Mouse (Mus musculus): ENCODE data around the gene Gm45337. TPM values are rescaled to one million over a fixed set of nuclear protein-coding genes. Genes with fewer than 3 reads are reported as not detected.
"Not testable (repeated sequence)": the region's sequence is repeated elsewhere in the genome, so short reads cannot be mapped to it uniquely, and the experiment has no call there.

Gene Gm45337
- total RNA-seq (2021) = not detected
- long read RNA-seq, experiment 1 = 0 reads
- long read RNA-seq, experiment 2 = 0 reads

DNA sequence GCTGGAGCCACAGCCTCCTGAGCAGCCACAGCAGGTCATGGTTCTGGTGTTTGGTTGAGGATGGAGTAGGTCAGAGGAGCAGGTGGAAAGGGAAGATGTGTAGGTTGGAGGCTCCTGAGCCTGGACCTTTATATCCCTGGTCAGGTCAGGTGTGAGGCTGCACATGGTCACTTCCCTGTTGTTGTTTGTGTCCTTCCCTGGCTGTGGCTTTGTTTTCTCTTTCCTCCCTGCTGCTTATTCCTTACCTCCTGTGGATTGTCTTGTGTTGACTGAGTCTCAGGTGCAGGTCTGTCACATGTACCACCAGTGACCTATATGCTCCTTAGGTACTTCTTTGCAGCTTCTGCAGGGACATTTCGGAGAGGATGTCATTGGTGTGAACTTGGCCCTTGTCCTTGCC is at the start of gene Gm45337:
Gm45337 (minus strand) TSS at position 101 of the 400 bp plus-strand sequence.
- intact Hi-C loops (cut with DNase I) = loop anchor here (10.0 kb wide), 1 partner anchor 100 kb away; the partner anchor contains the start of gene Gm40460
- no peak for DNase-seq (ENCODE audit: low spot score in 2 of 2)

DNA sequence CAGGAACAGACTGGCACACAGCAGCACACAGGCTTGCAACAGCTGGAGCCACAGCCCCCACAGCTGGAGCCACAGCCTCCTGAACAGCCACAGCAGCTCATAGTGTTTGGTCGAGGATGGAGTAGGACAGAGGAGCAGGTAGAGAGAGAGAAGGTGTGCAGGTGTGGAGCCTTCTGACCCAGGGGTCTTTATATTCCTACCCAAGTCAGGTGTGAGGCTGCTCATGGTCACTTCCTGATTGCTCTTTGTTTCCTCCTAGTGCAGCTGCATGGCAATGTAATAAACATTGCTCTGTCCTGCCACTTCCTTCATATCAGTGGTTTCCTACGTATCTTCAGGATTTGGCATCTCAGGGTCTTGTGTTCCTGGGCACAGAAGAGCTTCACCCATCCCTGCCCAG is 45.9 kb upstream of the Gm45337 start, which contains the start of gene Gm10153:
Gm10153 (minus strand) TSS at position 101 of the 400 bp plus-strand sequence.
- intact Hi-C loops (cut with DNase I) = no loop called here
- no peak for DNase-seq (ENCODE audit: low spot score in 2 of 2)

DNA sequence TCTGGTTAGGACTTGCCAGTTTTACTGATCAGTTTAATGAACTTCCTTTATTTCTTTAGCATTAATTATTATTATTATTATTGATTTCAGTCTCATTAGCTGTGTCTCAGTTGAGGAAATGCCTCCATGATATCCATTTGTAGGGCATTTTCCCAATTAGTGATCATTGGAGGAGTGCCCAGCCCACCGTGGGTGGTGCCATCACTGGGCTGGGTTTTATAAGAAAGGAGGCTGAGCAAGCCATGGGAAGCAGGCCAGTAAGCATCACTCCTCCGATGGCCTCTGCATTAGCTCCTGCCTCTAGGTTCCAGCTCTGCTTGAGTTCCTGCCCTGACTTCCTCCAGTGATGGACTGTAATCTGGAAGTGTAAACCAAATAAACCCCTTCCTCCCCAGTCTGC is 43.7 kb upstream of the Gm45337 start:
- no peak for DNase-seq (ENCODE audit: low spot score in 2 of 2)
- intact Hi-C loops (cut with DNase I) = no loop called here

GRCm38 (mm10) chr7:142181021-142181420 is 36.6 kb upstream of the Gm45337 start:
- intact Hi-C loops (cut with DNase I) = no loop called here
- DNase-seq (ENCODE audit: low spot score in 2 of 2) = no peak

DNA sequence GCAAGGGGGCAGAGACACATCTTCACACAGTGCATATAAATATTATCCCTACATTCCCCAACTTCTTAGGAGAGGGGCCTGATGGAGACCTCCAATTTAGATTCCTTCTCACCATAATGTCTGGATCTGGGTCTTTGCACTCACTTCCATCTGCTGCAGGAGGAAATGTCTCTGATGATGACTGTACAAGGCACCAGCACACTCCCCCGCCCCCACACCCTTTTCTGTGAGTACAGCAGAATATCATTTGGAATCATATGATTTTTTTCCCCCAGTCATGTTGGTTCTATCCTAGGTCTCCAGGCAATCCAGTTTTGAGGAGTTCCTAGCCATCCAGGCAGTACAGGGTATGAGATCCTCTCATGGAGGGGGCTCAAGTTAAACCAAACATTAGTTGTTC is 34.3 kb upstream of the Gm45337 start:
- intact Hi-C loops (cut with DNase I) = no loop called here
- peak in 1 of 2 experiments; percentile 33 for DNase-seq (ENCODE audit: low spot score in 2 of 2)

DNA sequence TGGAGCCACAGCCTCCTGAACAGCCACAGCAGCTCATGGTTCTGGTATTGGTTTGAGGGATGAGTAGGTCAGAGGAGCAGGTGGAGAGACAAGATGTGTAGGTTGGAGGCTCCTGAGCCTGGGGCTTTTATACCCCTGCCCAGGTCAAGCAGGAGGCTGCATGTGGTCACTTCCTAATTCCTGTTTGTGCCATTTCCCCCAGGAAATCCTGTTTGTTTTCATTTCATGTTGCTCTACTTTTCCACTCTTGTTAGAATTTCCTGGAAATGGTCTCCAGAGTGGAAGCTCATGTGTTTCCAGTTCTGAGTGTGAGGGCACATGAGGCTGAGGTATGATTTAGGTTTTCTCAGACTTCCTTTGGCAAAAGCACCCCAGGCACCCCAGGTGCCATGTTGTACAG is 31.5 kb upstream of the Gm45337 start, which contains the start of gene Krtap5-2:
Krtap5-2 (minus strand) TSS at position 101 of the 400 bp plus-strand sequence.
- DNase-seq (ENCODE audit: low spot score in 2 of 2); intact Hi-C loops (cut with DNase I): not testable (repeated sequence)

DNA sequence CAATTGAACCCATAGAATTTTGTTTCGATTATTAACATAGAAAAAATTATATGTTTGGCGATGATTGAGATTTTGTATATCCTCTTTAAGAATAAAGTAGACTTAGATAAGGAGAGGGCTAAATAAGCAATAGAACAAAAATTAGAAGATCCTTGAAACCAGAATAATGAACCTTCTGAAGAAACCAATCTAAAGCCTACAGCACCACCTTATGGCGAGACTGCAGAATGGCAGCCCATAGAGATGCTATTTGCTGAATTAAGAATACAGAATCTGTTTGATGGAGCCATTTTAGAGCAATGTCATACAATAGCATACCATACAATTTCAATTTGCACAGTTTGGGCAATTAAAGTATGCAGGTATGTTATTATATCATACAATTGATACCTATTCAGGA is 25.4 kb upstream of the Gm45337 start:
- DNase-seq (ENCODE audit: low spot score in 2 of 2) = peak; percentile 15 to 21
- intact Hi-C loops (cut with DNase I) = no loop called here

DNA sequence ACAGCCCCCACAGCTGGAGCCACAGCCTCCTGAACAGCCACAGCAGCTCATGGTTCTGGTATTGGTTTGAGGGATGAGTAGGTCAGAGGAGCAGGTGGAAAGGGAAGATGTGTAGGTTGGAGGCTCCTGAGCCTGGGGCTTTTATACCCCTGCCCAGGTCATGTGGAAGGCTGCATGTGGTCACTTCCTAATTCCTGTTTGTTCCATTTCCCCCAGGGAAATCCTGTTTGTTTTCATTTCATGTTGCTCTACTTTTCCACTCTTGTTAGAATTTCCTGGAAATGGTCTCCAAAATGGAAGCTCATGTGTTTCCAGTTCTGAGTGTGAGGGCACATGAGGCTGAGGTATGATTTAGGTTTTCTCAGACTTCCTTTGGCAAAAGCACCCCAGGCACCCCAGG is 21.2 kb upstream of the Gm45337 start, which contains the start of gene Gm4553:
Gm4553 (minus strand) TSS at position 101 of the 400 bp plus-strand sequence.
- DNase-seq (ENCODE audit: low spot score in 2 of 2); intact Hi-C loops (cut with DNase I): not testable (repeated sequence)

- intact Hi-C loops (cut with DNase I) = no loop called here
- DNase-seq (ENCODE audit: low spot score in 2 of 2) = no peak
These were observed 15.0 kb upstream of the Gm45337 start for GRCm38 (mm10) chr7:142159366-142159765.

DNA sequence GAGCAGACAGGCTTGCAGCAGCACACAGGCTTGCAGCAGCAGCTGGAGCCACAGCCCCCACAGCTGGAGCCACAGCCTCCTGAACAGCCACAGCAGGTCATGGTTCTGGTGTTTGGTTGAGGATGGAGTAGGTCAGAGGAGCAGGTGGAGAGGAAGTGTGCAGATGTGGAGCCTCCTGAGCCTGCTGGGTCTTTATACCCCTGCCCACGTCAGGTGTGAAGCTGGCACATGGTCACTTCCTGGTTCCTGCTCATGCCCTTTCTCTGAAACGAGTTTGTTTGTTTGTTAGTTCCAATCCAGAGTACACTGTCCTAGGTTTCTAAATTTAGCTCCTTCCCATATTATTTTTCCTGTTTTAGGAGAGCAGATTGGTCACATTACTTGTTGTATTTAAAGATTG is 12.6 kb upstream of the Gm45337 start, which contains the start of gene Gm29735:
Gm29735 (minus strand) TSS at position 101 of the 400 bp plus-strand sequence.
- intact Hi-C loops (cut with DNase I); DNase-seq (ENCODE audit: low spot score in 2 of 2): not testable (repeated sequence)

DNA sequence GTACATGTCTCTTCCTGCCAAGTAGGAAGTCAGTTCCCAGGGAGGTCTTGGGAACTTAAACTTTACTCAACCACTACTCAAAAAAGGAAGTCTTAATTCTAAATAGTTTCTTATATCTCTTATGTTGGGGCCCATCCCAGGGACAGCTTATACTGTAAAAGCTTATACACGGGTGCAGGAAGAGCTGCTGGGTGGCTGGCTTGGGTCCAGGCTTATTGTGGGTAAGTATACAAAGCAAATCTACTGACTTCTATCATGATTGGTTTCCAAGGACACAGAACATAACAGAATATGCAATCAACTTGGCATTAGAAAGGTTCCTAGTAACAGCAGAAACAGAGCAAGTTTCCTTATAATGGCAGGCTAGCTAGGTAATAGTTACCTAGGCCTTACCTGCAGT is 10.9 kb upstream of the Gm45337 start:
- intact Hi-C loops (cut with DNase I) = no loop called here
- DNase-seq (ENCODE audit: low spot score in 2 of 2) = no peak

GRCm38 (mm10) chr7:142152191-142152590 is 7.8 kb upstream of the Gm45337 start:
- no peak for DNase-seq (ENCODE audit: low spot score in 2 of 2)
- intact Hi-C loops (cut with DNase I) = no loop called here

DNA sequence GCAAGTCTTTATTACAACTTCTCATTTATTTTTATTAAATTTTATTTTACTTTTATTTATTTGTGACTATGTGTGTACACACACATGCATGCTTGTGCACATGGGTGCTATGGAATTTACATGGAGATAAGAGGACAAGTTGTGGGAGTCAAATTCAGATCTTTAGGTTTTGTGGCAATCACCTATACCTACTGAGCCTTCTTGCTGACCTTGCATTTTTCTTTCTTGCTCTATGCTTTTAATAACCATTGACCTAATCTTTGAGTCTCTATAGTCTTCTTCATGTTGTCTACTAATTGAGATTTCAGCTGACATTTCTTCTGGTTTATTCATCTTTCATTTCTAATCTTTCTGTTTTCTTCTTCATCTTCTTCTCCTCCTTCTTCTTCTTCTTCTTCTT is 4.2 kb upstream of the Gm45337 start:
- intact Hi-C loops (cut with DNase I) = loop anchor here (10.0 kb wide), 1 partner anchor 96 kb away; the partner anchor contains the start of gene Gm40460

GRCm38 (mm10) chr7:142146033-142146432 is 1.6 kb upstream of the Gm45337 start:
- intact Hi-C loops (cut with DNase I) = loop anchor here (10.0 kb wide), 1 partner anchor 99 kb away; the partner anchor contains the start of gene Gm40460
- DNase-seq (ENCODE audit: low spot score in 2 of 2) = peak; percentile 14 to 44

More for the DNA sequence above, 4.2 kb upstream of the Gm45337 start:
- no peak for DNase-seq (ENCODE audit: low spot score in 2 of 2)

- intact Hi-C loops (cut with DNase I) = loop anchor here (10.0 kb wide), 1 partner anchor 99 kb away; the partner anchor contains the start of gene Gm40460
- peak in 1 of 2 experiments; percentile 14 for DNase-seq (ENCODE audit: low spot score in 2 of 2)
These were observed 1.1 kb upstream of the Gm45337 start for GRCm38 (mm10) chr7:142145413-142145940.

- intact Hi-C loops (cut with DNase I) = loop anchor here (10.0 kb wide), 1 partner anchor 101 kb away; the partner anchor contains the start of gene Gm40460
- DNase-seq (ENCODE audit: low spot score in 2 of 2) = not testable (repeated sequence)
These were observed 849 bp downstream of the Gm45337 start for GRCm38 (mm10) chr7:142143506-142144010.

- no peak for DNase-seq (ENCODE audit: low spot score in 2 of 2)
- intact Hi-C loops (cut with DNase I) = loop anchor here (10.0 kb wide), 1 partner anchor 104 kb away; the partner anchor contains the start of gene Gm40460
These were observed 3.7 kb downstream of the Gm45337 start for GRCm38 (mm10) chr7:142140696-142141095.

DNA sequence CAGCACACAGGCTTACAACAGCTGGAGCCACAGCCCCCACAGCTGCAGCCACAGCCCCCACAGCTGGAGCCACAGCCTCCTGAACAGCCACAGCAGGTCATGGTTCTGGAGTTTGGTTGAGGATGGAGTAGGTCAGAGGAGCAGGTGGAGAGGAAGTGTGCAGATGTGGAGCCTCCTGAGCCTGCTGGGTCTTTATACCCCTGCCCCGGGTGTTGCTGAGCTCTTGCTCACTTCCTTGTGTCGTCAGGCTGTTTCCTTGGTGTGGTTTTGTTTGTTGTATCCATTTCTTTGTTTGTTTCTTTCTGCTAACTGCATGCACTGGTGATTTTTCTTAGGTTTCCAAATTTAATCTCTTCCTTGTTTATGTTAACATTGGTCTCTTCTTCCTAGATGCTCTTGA is 8.5 kb downstream of the Gm45337 start, which contains the start of gene Gm39115:
Gm39115 (minus strand) TSS at position 101 of the 400 bp plus-strand sequence.
- DNase-seq (ENCODE audit: low spot score in 2 of 2); intact Hi-C loops (cut with DNase I): not testable (repeated sequence)

DNA sequence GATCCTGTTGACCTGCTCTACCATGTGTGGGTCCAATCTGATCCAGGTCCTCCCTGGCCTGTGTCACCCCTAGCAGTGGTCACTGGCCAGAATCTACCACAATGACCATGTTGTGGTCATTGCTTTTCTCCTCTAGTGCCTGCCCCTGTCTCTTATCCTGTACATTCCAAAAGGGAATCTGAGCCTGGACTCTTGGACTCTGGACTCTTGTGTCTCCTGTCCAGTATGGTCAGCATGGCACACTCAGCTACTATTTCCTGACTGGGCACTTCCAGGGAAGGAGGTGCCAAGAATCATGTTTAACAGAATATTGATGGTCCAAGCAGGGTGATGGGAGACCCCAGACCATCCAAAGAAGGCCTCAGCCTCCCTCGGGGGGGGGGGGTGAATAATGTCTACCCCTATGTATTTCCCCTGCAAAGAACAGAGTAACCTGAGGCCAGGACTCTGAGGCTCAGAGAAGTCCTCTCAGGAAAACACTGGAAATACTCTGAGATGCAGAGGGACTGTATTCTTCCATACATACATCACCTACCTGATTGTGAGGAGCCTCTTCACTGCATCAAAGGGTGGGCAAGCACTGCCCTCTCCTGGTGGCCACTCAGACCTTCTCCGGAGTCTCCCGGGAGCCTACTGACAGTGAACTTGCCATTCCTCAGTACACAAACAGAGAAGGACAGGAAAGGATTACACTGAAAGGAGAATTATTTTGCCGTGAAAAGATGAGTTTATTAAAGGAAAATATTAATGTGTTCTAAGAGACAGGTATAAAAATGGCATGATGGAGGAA is 10.0 kb downstream of the Gm45337 start:
- intact Hi-C loops (cut with DNase I) = no loop called here

DNA sequence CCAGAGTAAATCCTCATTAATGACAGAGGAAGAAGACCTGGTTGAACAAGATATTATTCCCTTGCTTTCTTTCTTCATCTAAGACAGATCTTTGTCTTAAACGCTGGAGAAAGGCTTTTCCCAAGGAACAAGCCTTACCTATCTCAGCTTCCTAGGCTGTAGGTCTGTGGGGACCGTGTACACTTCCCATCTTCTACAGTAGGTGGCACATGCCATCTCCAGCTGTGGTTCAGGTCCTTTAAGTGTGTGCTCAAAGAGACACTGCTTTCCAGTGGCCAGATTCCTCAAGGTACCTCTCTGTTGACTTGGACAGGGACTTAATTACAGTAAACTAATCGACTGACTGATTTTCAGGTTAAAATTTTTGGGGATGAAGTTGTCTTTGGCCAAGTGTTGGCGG is 15.6 kb downstream of the Gm45337 start:
- intact Hi-C loops (cut with DNase I) = no loop called here
- no peak for DNase-seq (ENCODE audit: low spot score in 2 of 2)

More for the DNA sequence above, 10.0 kb downstream of the Gm45337 start:
- peak; percentile 26 to 45 for DNase-seq (ENCODE audit: low spot score in 2 of 2)
